Mouse (Mus musculus) CH12.LX (cell line): ENCODE measurements around the gene Wasl. TPM values are rescaled to one million over a fixed set of nuclear protein-coding genes. Genes with fewer than 3 reads are reported as not detected.

ENCODE experiments used
- DNase-seq: peaks from one replicate; pipeline ENCODE4 v3.0.0-alpha.2; 2013; ENCODE audit errors: extremely low read depth
- H3K27ac ChIP-seq: 2 replicates; pipeline ENCODE4 v1.5.1; 2012; ENCODE audit warnings: low read depth, mild to moderate bottlenecking, control low read depth, moderate library complexity; ENCODE audit not compliant: insufficient read depth
- H3K27me3 ChIP-seq: replicated peaks from 2 replicates; pipeline ENCODE3; 2012; ENCODE audit warnings: inconsistent platforms
- H3K36me3 ChIP-seq, 2 experiments: replicated peaks in 1 of 2; 2 replicates each; pipeline versions ENCODE3 to v1.6.1; 2012; ENCODE audit warnings: inconsistent platforms in 1 of 2, low read length in 1 of 2, mild to moderate bottlenecking in 1 of 2, mixed read lengths in 1 of 2, moderate library complexity in 1 of 2; ENCODE audit not compliant: control insufficient read depth in 1 of 2, insufficient read depth in 1 of 2
- H3K4me1 ChIP-seq, 2 experiments: 2 replicates each; pipeline ENCODE4 v1.6.1; 2012; ENCODE audit warnings: inconsistent platforms in 1 of 2, moderate library complexity in 1 of 2; ENCODE audit not compliant: insufficient read depth in 2 of 2, control insufficient read depth in 1 of 2
- H3K4me2 ChIP-seq: 2 replicates; pipeline ENCODE4 v1.6.1; 2012; ENCODE audit warnings: low read depth, mild to moderate bottlenecking, control low read depth; ENCODE audit not compliant: poor library complexity, insufficient read depth, severe bottlenecking
- H3K4me3 ChIP-seq, 3 experiments: fragments of 150-350 bp in 1 of 3; sonication (generic) in 1 of 3; replicated peaks in 1 of 3; 2 replicates each; pipeline versions ENCODE3 to v1.5.1; 2011 to 2012; ENCODE audit warnings: low read depth in 2 of 3, low read length in 2 of 3, mild to moderate bottlenecking in 2 of 3, moderate library complexity in 2 of 3, control low read depth in 1 of 3, improper control_type of control experiment in 1 of 3, inconsistent platforms in 1 of 3, mixed read lengths in 1 of 3; ENCODE audit not compliant: poor library complexity in 1 of 3
- H3K79me2 ChIP-seq: replicated peaks from 2 replicates; pipeline ENCODE4 v1.6.1; 2012; ENCODE audit warnings: mild to moderate bottlenecking, moderate library complexity; ENCODE audit not compliant: control insufficient read depth, poor library complexity, insufficient read depth, severe bottlenecking; ENCODE audit errors: extremely low read depth
- H3K9ac ChIP-seq: 2 replicates; pipeline ENCODE4 v1.6.1; 2012; ENCODE audit warnings: low read depth, mild to moderate bottlenecking, control low read depth, moderate library complexity; ENCODE audit not compliant: insufficient read depth
- H3K9me3 ChIP-seq: replicated peaks from 2 replicates; pipeline ENCODE3; 2012; ENCODE audit warnings: low read length, inconsistent platforms, mixed read lengths
- BHLHE40 ChIP-seq: IDR thresholded peaks from 2 replicates; pipeline ENCODE4 v1.6.1; 2011; ENCODE audit warnings: mild to moderate bottlenecking, low read depth, low read length, improper control_type of control experiment
- CHD1 ChIP-seq: IDR thresholded peaks from 2 replicates; pipeline ENCODE4 v1.6.1; 2012; ENCODE audit warnings: low read depth, low read length, improper control_type of control experiment, inconsistent platforms
- CHD2 ChIP-seq: IDR thresholded peaks from 2 replicates; pipeline ENCODE4 v1.6.1; 2011; ENCODE audit warnings: low read length, improper control_type of control experiment
- CTCF ChIP-seq, 2 experiments: IDR thresholded peaks in 1 of 2; conservative IDR thresholded peaks in 1 of 2; 2 replicates each; pipeline ENCODE4 v1.5.1; 2011 to 2012; ENCODE audit warnings: low read depth in 2 of 2, low read length in 2 of 2, improper control_type of control experiment in 1 of 2, inconsistent platforms in 1 of 2, mild to moderate bottlenecking in 1 of 2, moderate library complexity in 1 of 2
- ELF1 ChIP-seq: IDR thresholded peaks from 2 replicates; pipeline ENCODE4 v1.6.1; 2014; ENCODE audit warnings: low read depth, mild to moderate bottlenecking, inconsistent platforms, low read length, improper control_type of control experiment
- EP300 ChIP-seq: IDR thresholded peaks from 2 replicates; pipeline ENCODE4 v1.6.1; 2011; ENCODE audit warnings: low read length, improper control_type of control experiment
- GABPA ChIP-seq: IDR thresholded peaks from 2 replicates; pipeline ENCODE4 v1.6.1; 2012; ENCODE audit warnings: low read depth, low read length, improper control_type of control experiment, inconsistent platforms; ENCODE audit not compliant: insufficient replicate concordance
- IRF4 ChIP-seq: IDR thresholded peaks from 2 replicates; pipeline ENCODE4 v1.6.1; 2014; ENCODE audit warnings: low read depth, mild to moderate bottlenecking, inconsistent platforms, low read length, improper control_type of control experiment
- JUN ChIP-seq: IDR thresholded peaks from 2 replicates; pipeline ENCODE4 v1.6.1; 2011; ENCODE audit warnings: low read depth, mild to moderate bottlenecking, low read length, improper control_type of control experiment, moderate library complexity; ENCODE audit not compliant: insufficient read depth
- JUND ChIP-seq: conservative IDR thresholded peaks from 2 replicates; pipeline ENCODE4 v1.6.1; 2011; ENCODE audit warnings: low read depth, low read length, improper control_type of control experiment
- KAT2A ChIP-seq: IDR thresholded peaks from 2 replicates; pipeline ENCODE4 v1.6.1; 2012; ENCODE audit warnings: low read length, improper control_type of control experiment, inconsistent platforms; ENCODE audit not compliant: insufficient replicate concordance
- MAFK ChIP-seq: IDR thresholded peaks from 2 replicates; pipeline ENCODE4 v1.6.1; 2011; ENCODE audit warnings: low read length, improper control_type of control experiment; ENCODE audit not compliant: insufficient replicate concordance
- MAZ ChIP-seq: IDR thresholded peaks from 2 replicates; pipeline ENCODE4 v1.6.1; 2012; ENCODE audit warnings: low read depth, mild to moderate bottlenecking, inconsistent platforms, low read length, improper control_type of control experiment, moderate library complexity
- MEF2A ChIP-seq: IDR thresholded peaks from 2 replicates; pipeline ENCODE4 v1.6.1; 2014; ENCODE audit warnings: low read depth, mild to moderate bottlenecking, inconsistent platforms, low read length, improper control_type of control experiment, borderline replicate concordance
- MYC ChIP-seq: IDR thresholded peaks from 2 replicates; pipeline ENCODE4 v1.6.1; 2011; ENCODE audit warnings: low read depth, mild to moderate bottlenecking, improper control_type of control experiment, low read length
- NRF1 ChIP-seq: IDR thresholded peaks from 2 replicates; pipeline ENCODE4 v1.6.1; 2014; ENCODE audit warnings: low read depth, mild to moderate bottlenecking, inconsistent platforms, low read length, improper control_type of control experiment, moderate library complexity
- PAX5 ChIP-seq: IDR thresholded peaks from 2 replicates; pipeline ENCODE4 v1.6.1; 2012; ENCODE audit warnings: low read length, inconsistent platforms, mixed read lengths
- POLR2A ChIP-seq: IDR thresholded peaks from 2 replicates; pipeline ENCODE4 v1.6.1; 2011; ENCODE audit warnings: low read depth, mild to moderate bottlenecking, improper control_type of control experiment, low read length
- RAD21 ChIP-seq: IDR thresholded peaks from 2 replicates; pipeline ENCODE4 v1.6.1; 2011; ENCODE audit warnings: low read depth, mild to moderate bottlenecking, low read length, improper control_type of control experiment, moderate library complexity
- RCOR1 ChIP-seq: conservative IDR thresholded peaks from 2 replicates; pipeline ENCODE4 v1.6.1; 2012; ENCODE audit warnings: low read depth, mild to moderate bottlenecking, inconsistent platforms, low read length, improper control_type of control experiment
- SIN3A ChIP-seq: IDR thresholded peaks from 2 replicates; pipeline ENCODE4 v1.6.1; 2012; ENCODE audit warnings: low read length, improper control_type of control experiment, inconsistent platforms
- TBP ChIP-seq: conservative IDR thresholded peaks from 2 replicates; pipeline ENCODE4 v1.6.1; 2011; ENCODE audit warnings: low read depth, low read length, improper control_type of control experiment
- USF2 ChIP-seq: conservative IDR thresholded peaks from 2 replicates; pipeline ENCODE4 v1.6.1; 2011; ENCODE audit warnings: low read depth, low read length, improper control_type of control experiment
- ZC3H11A ChIP-seq: IDR thresholded peaks from 2 replicates; pipeline ENCODE4 v1.6.1; 2012; ENCODE audit warnings: low read depth, mild to moderate bottlenecking, inconsistent platforms, low read length, improper control_type of control experiment
- ZKSCAN1 ChIP-seq: IDR thresholded peaks from 2 replicates; pipeline ENCODE4 v1.6.1; 2012; ENCODE audit warnings: low read depth, inconsistent platforms, low read length, improper control_type of control experiment, borderline replicate concordance
- ZMIZ1 ChIP-seq: IDR thresholded peaks from 2 replicates; pipeline ENCODE4 v1.6.1; 2012; ENCODE audit warnings: low read depth, mild to moderate bottlenecking, inconsistent platforms, low read length, improper control_type of control experiment
- dilution Hi-C: fragments of 300-500 bp; cut with MboI; formaldehyde crosslinking; loops from 2 replicates; pipeline ENCODE4 v1.14.3; 2020; ENCODE audit warnings: low sequenced_read_pairs; ENCODE audit not compliant: extremely low pct_unique_long_range_greater_than_20kb, extremely low pct_ligation_motif_present
- in situ Hi-C: fragments of 300-500 bp; cut with MboI; formaldehyde crosslinking; loops from 3 replicates; pipeline ENCODE4 v1.14.3; 2019; ENCODE audit warnings: low sequenced_read_pairs, low pct_ligation_motif_present, low pct_unique_long_range_greater_than_20kb, mixed read lengths
- polyA plus RNA-seq: library from polyadenylated mRNA; unstranded; fragments of >175 nt; gene quantifications from 2 replicates; pipeline ENCODE4 v1.2.1, GENCODE M21; 2012; ENCODE audit warnings: low read depth; ENCODE audit not compliant: insufficient read length
- total RNA-seq, 2 experiments: library from RNA; depleted of rRNA; stranded (reverse); fragments of 300-350 nt in 1 of 2; fragments of >200 nt in 1 of 2; gene quantifications; 2 replicates each; pipeline ENCODE4 v1.2.3; 2012 to 2014

Wasl gene
- total and polyA plus RNA-seq, 3 experiments = 3.9 to 8.4 (median 7.6) TPM

- Histone ChIP-seq H3K9me3 (no peaks in the 10 kb centered on the region), H3K27me3 (no peaks in the 10 kb centered on the region), H3K36me3 (peaks cover 0 to 12% of the 10 kb centered on the region in 2 experiments), H3K79me2 (peaks cover 45% of the 10 kb centered on the region), H3K27ac (no peak overlapping the region), H3K4me1 (peaks cover 2 to 27% of the 10 kb centered on the region in 2 experiments; a peak in 2 of 4 replicates), H3K4me3 (peak overlapping the region in 1 of 3 experiments; percentile 96), H3K9ac (no peak overlapping the region), H3K4me2 (peak overlapping the region; percentile 82)
- no peak for TF ChIP-seq ZKSCAN1
- no peak for TF ChIP-seq MEF2A
- TF ChIP-seq RCOR1 = no peak
- no peak for TF ChIP-seq CTCF (conservative IDR thresholded peaks at IDR 0.05 in 1 of 2, IDR thresholded peaks at IDR 0.05 in 1 of 2; ENCODE audit: low read depth in 2 of 2, low read length in 2 of 2)
- TF ChIP-seq MYC = no peak
- no peak for TF ChIP-seq ZC3H11A
- TF ChIP-seq JUN = no peak
- no peak for TF ChIP-seq CHD1
- no peak for TF ChIP-seq KAT2A
- no peak for TF ChIP-seq NRF1
- TF ChIP-seq CHD2 = no peak
- no peak for TF ChIP-seq MAFK
- TF ChIP-seq SIN3A = no peak
- no peak for TF ChIP-seq POLR2A
- DNase-seq = no peak
- in situ Hi-C loops = no loop called here
- dilution Hi-C loops = no loop called here
Measured at GRCm38 (mm10) chr6:24662483-24662882, 2.3 kb downstream of the Wasl start.

DNA sequence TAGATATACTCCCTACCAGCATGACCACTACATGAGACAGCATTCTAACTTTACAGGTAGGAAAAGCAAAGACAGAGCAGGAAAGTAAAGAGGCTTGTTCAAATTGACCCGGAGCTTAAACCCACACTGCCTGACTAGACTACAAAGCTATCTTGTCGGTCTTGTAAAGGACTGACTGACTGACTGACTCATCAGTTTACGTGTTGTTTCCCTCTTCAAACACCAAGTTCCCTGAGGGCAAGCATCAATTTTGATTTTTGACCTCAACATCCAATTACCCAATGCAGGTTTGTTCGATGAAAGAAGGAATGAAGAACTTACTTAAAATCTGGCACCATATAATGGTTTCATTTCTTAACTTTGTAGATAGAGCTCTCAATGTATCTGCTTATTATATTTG, 2.9 kb downstream of the Wasl start:
- TF ChIP-seq MYC (no peak), CTCF (conservative IDR thresholded peaks at IDR 0.05 in 1 of 2, IDR thresholded peaks at IDR 0.05 in 1 of 2; ENCODE audit: low read depth in 2 of 2, low read length in 2 of 2) (no peak), IRF4 (no peak), NRF1 (no peak), TBP (no peak), BHLHE40 (no peak), GABPA (no peak), JUND (no peak), EP300 (no peak), ZMIZ1 (no peak), MAZ (no peak), USF2 (no peak), ELF1 (no peak), CHD1 (no peak), ZKSCAN1 (no peak), RAD21 (no peak), PAX5 (no peak), POLR2A (no peak), SIN3A (no peak), CHD2 (no peak)

More for the DNA sequence above, 2.9 kb downstream of the Wasl start:
- Histone ChIP-seq H3K4me1 (peaks cover 2 to 27% of the 10 kb centered on the region in 2 experiments; a peak in 2 of 4 replicates), H3K27me3 (no peaks in the 10 kb centered on the region), H3K4me2 (no peak overlapping the region), H3K9ac (0 out of 2 replicates have a peak overlapping the region, but pooled peaks have one; percentile 19), H3K4me3 (peak overlapping the region in 1 of 3 experiments; percentile 96), H3K79me2 (peaks cover 46% of the 10 kb centered on the region), H3K27ac (no peak overlapping the region), H3K36me3 (peaks cover 0 to 14% of the 10 kb centered on the region in 2 experiments), H3K9me3 (no peaks in the 10 kb centered on the region)
- dilution Hi-C loops = no loop called here
- no peak for DNase-seq
- in situ Hi-C loops = no loop called here
